Mouse (Mus musculus) large intestine, adult 2 months (tissue): Measurements from ENCODE around the gene Kifc5b. TPM values are rescaled to one million over a fixed set of nuclear protein-coding genes. Genes with fewer than 3 reads are reported as not detected.

Experiments used
- DNase-seq: peaks from one replicate; pipeline ENCODE4 v3.0.0-alpha.2; 2012; ENCODE audit warnings: low read depth, low spot score
- WGBS: fragments of 180-500 bp; shearing (Covaris S2); methylation state at CpG from one replicate; pipeline ENCODE4 v1.1.7; 2018; 5-methylcytosine and 5-hydroxymethylcytosine counted together
- polyA plus RNA-seq: library from polyadenylated mRNA; depleted of rRNA; stranded (reverse); fragments of >200 nt; gene quantifications from 2 replicates; pipeline ENCODE4 v1.2.3, GENCODE M21; 2012

The Kifc5b gene
- polyA plus RNA-seq, 1 experiment = 7.3 TPM

GRCm38 (mm10) chr17:26941841-26942570 is 25.1 kb downstream of the Kifc5b start:
- DNase-seq = no peak
- 42% methylated on average over 4 of the region's 4 CpGs for whole genome bisulfite sequencing

- WGBS = 61% methylated on average over 13 of the region's 13 CpGs
- no peak for DNase-seq
Observed at GRCm38 (mm10) chr17:26945824-26946495, 29.1 kb downstream of the Kifc5b start.

- 7% methylated on average over 37 of the region's 37 CpGs for WGBS
- DNase-seq = no peak
Observed at GRCm38 (mm10) chr17:26946567-26946966, 29.7 kb downstream of the Kifc5b start.

GRCm38 (mm10) chr17:26947231-26948100 is 30.6 kb downstream of the Kifc5b start:
- no peak for DNase-seq
- WGBS = 90% methylated on average over 12 of the region's 12 CpGs

- 2% methylated on average over 72 of the region's 87 CpGs for WGBS
- DNase-seq = no peak
Observed at GRCm38 (mm10) chr17:26948316-26949050, 31.6 kb downstream of the Kifc5b start.

- no peak for DNase-seq
- 11% methylated on average over 13 of the region's 14 CpGs for WGBS
Observed at GRCm38 (mm10) chr17:26949051-26949577, 32.2 kb downstream of the Kifc5b start.

- 76% methylated on average over 5 of the region's 5 CpGs for WGBS
- no peak for DNase-seq
Observed at GRCm38 (mm10) chr17:26949866-26950265, 33.0 kb downstream of the Kifc5b start.

- 57% methylated on average over 7 of the region's 7 CpGs for WGBS
- no peak for DNase-seq
Observed at GRCm38 (mm10) chr17:26950560-26951288, 33.8 kb downstream of the Kifc5b start.

- WGBS = 19% methylated on average over 11 of the region's 11 CpGs
- DNase-seq = no peak
Observed at GRCm38 (mm10) chr17:26951406-26951805, 34.5 kb downstream of the Kifc5b start.

- DNase-seq = no peak
- 64% methylated on average over 23 of the region's 23 CpGs for WGBS
Observed at GRCm38 (mm10) chr17:26951952-26952877, 35.3 kb downstream of the Kifc5b start.

- no peak for DNase-seq
- 37% methylated on average over 6 of the region's 6 CpGs for WGBS
Observed at GRCm38 (mm10) chr17:26953201-26953600, 36.3 kb downstream of the Kifc5b start.

- 22% methylated on average over 12 of the region's 16 CpGs for WGBS
Observed at GRCm38 (mm10) chr17:26953726-26954125, 36.8 kb downstream of the Kifc5b start.

GRCm38 (mm10) chr17:26956309-26956708 is 39.4 kb downstream of the Kifc5b start:
- 74% methylated on average over 5 of the region's 5 CpGs for WGBS
- no peak for DNase-seq

More at GRCm38 (mm10) chr17:26953726-26954125, 36.8 kb downstream of the Kifc5b start:
- DNase-seq = no peak

- 94% methylated on average over 18 of the region's 18 CpGs for WGBS
- DNase-seq = no peak
Observed at GRCm38 (mm10) chr17:26956895-26957294, 40.0 kb downstream of the Kifc5b start.

GRCm38 (mm10) chr17:26957872-26958271 is 41.0 kb downstream of the Kifc5b start:
- 97% methylated on average over 5 of the region's 5 CpGs for WGBS
- no peak for DNase-seq

GRCm38 (mm10) chr17:26958880-26959279 is 42.0 kb downstream of the Kifc5b start:
- no peak for DNase-seq
- 68% methylated on average over 5 of the region's 5 CpGs for WGBS

- 94% methylated on average over 4 of the region's 4 CpGs for WGBS
Observed at GRCm38 (mm10) chr17:26959815-26960214, 42.9 kb downstream of the Kifc5b start.

More at GRCm38 (mm10) chr17:26959815-26960214, 42.9 kb downstream of the Kifc5b start:
- DNase-seq = no peak
